Mouse (Mus musculus) heart, postnatal 0 days (tissue): ENCODE measurements around the gene Tmem185b.

ENCODE experiments used
- CTCF ChIP-seq: IDR thresholded peaks from 2 replicates; pipeline ENCODE4 v1.5.1; 2016; ENCODE audit warnings: antibody characterized with exemption, control low read depth, low read depth
- EP300 ChIP-seq: IDR thresholded peaks from 2 replicates; pipeline ENCODE4 v1.6.1; 2016; ENCODE audit warnings: antibody characterized with exemption, low read depth

- TF ChIP-seq EP300 (no peak), CTCF (no peak)
Measured at GRCm38 (mm10) chr1:119503181-119503580, 22.8 kb upstream of the Tmem185b start.
